Mouse (Mus musculus) ES-E14 (cell line): ENCODE data around the gene Rps7.

Experiments
- CHD2 ChIP-seq: IDR thresholded peaks from 2 replicates; pipeline ENCODE4 v1.6.1; 2014; ENCODE audit warnings: mild to moderate bottlenecking, low read depth, low read length, inconsistent platforms
- HCFC1 ChIP-seq: IDR thresholded peaks from 2 replicates; pipeline ENCODE4 v1.6.1; 2012; ENCODE audit warnings: low read length, inconsistent platforms, borderline replicate concordance; ENCODE audit not compliant: insufficient read depth
- MAFK ChIP-seq: IDR thresholded peaks from 2 replicates; pipeline ENCODE4 v1.6.1; 2014; ENCODE audit warnings: mild to moderate bottlenecking, low read depth, low read length, inconsistent platforms; ENCODE audit not compliant: insufficient read depth
- ZC3H11A ChIP-seq: IDR thresholded peaks from 2 replicates; pipeline ENCODE4 v1.6.1; 2012; ENCODE audit warnings: low read depth, mild to moderate bottlenecking, inconsistent platforms, low read length, borderline replicate concordance

DNA sequence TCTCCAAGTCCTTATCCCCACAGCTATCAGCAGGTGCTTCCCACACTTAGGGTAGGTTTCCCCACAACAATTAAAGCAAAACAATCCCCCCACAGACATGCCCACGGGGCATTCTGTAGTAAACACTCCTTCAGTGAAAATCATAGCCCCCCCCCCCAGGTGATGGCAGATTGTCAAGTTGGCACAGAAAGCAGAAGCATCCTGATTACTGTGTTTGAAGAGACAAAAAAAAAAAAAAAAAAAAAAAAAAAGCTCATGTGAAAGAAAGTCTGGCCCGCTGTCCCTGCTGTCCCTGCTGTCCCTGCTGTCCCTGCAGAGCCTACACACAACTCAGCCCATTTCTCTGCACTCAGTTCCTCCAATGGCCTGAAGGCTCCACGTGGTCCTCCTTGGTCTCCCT lies 51.7 kb downstream of the Rps7 start:
- TF ChIP-seq HCFC1 (no peak), MAFK (no peak), ZC3H11A (no peak), CHD2 (no peak)
